Mouse (Mus musculus): ENCODE data around the gene Atl2.
A peak's percentile ranks its signal among the peaks of the same experiment; 100 is the strongest.

Gene Atl2

DNA sequence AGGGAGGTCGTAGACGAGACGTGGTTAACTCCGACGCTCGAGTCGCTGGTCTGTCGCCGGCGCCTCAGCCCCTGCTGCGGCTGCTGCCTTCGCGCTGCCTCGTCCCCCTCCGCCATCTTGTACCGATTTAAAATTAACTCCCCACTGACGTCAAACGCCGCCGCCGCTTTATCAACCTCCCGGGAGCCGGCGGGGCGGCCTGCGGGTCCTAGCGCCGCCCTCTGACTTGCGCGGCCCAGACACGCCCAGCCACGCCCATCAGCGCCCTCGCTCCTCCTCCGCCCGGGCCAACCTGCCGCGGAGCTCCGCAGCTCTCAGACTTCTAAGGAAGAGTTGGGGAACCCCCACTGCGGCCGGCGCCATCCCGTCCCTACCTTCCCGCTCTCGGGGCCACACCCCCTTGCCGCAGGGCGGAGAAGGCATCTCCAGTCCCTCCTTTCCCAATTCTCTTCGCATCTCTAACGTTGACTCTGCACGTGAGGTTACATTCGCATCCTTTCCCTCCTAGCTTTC lies at the start of gene Atl2:
Gene Atl2 (minus strand): TSS at position 213 of the 513 bp plus-strand sequence.
- ATAC-seq (ENCODE audit: low TSS enrichment), result peak; percentile 94

DNA sequence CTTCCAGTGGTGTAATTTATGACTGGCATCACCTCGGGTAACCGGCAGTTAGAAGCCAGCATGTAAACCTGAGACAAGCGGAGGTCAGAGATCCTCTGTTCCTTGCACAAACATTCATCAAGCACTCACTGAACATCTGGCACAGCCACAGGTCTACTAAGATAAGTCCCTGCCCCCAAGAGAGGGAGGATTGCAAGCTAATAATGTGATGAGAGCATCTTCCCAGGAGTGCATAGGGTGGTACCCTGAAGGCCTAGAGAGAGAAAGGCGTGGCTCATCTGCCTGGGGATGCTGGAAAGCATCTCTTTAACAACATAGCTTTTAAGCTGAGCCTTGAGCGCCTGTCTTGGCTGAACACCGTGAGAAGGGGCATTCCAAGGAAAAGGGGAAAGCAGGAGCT lies 48.9 kb upstream of the Atl2 start:
- ATAC-seq (ENCODE audit: low TSS enrichment), result no peak

DNA sequence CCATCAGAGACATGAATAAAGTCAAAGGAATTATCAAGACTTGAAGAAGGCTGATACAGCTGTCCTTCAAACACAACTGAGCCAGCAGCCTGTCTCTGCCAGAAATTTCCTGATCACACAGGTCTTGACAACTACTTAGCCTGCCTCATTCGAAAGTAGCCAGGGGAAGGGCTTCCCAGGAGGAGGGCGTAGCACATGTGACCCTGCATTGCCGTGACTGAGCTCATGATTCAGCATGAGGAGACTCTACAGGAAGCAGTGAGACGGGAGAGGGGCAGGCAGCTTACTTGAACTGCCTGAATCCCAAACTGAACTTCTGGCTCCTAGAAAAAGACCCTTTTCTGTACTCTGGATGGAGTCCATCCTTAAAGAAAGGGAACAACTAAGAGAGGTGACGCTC lies 46.5 kb upstream of the Atl2 start:
- no peak for ATAC-seq (ENCODE audit: low TSS enrichment)

DNA sequence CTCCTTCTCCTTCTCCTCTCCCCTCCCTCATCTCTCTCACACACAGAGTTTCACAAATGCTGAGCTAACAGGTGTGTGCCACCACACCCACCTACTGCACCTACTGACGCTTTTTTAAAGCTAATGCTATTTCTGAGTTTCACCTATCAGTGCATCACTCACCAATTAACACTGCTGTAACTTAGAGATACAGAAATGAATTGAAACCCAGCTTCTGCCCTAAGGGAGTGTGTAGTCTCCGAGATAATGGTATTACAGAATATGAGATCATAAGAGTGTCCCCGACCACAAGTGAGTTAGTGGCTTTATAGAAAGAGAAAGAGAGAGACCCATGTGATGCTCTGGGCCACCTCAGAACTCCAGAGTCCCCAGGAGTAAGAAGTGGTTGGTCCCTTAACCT lies 43.2 kb upstream of the Atl2 start:
- ATAC-seq (ENCODE audit: low TSS enrichment), result no peak

DNA sequence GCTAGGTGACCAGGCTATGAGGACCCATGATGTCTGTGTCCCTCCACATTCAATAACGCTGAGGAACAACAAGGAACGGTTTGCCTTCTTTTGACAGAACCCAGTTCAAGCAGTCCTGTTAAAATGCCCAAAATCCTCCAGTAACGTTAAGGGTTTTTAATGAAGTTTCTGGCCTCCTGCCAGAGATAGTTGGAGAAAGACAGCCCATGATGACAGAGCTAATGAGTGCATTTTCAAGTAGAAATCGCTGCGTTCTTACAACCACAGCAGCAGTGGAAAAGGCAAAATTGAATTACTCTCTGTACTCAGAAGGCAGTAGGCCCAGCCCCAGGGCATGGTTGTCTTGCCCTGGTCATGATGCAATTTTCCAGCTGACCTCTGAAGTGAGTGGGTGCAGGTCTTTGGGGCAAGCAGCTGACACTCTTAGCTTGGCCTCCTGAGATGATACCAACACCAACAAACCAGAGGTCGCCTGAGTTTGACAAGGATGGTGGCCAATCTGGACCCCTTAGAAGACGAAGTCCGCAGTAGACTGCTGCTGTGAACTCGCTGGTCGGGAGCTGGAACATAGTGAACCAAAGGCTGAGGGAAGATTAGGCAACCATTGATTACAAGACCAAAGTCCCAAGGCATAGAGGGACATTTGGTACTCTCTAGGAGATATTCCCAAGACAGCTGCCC lies 42.1 kb upstream of the Atl2 start:
- ATAC-seq (ENCODE audit: low TSS enrichment), result no peak

DNA sequence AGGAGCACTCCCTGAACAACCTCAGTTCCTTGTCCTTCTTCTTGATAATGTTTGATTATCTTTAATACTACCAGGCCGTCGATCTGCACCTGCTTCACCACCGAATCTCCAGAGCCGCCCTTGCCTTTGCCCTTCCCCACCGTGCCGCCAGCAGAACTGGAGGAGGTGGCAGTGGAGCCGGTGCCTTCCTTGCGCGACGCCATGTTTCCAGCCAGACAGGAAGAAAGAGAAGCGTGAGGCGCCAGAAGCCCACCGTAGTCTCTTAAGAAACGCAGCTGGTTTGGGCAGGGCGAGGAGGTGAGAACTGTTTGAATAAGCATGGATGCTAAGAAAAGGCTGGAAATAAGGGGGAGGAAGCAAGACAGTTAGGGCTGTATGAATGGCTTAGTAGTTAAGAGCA lies 38.4 kb upstream of the Atl2 start:
- no peak for ATAC-seq (ENCODE audit: low TSS enrichment)

DNA sequence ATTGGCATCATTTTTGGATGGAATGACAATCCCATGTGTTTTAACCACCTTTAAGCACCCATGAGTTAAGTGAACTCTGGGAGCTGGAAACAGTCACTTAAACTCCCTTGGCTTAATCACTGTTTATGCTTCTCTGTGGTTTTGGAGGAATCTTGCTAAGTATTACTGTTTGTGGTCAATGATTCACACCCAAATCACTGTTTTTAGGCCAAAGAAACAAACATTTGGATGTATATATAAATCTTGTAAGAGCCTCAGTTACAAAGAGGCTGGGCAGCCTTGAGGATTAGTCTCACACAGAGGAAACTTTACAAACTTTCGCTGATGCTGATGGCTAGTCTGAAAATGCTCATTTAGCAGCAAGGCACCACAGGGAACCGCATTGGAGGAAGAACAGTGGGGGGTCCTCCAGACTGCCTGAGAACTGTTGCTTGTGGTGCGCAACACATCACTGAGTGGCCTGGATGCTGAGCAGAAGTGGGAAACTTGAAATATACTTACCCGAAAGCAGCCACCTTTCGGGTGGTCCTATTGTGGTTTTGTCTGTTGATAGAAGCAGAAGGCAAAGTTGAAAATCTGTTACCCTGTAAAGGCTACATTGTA lies 36.9 kb upstream of the Atl2 start:
- no peak for ATAC-seq (ENCODE audit: low TSS enrichment)

DNA sequence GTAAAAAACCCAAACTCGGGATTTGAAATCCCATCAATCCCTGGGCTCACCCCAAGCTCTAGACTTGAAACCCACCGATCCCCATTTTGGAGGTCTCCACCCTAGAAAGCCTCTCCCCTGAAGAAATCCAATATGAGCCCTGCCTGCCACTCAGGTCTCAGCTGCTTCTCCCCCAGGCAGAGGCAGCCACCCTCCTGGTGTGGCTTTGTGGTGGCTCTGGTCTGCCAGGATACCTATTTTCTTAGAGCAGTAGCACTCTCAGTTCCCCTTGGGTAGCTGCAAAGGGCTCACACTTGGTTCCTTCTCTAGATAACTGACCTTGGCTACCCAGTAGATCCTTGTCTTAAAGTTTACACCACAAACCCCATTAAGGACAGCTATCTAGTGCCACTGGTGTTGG lies 31.2 kb upstream of the Atl2 start:
- ATAC-seq (ENCODE audit: low TSS enrichment), result no peak

DNA sequence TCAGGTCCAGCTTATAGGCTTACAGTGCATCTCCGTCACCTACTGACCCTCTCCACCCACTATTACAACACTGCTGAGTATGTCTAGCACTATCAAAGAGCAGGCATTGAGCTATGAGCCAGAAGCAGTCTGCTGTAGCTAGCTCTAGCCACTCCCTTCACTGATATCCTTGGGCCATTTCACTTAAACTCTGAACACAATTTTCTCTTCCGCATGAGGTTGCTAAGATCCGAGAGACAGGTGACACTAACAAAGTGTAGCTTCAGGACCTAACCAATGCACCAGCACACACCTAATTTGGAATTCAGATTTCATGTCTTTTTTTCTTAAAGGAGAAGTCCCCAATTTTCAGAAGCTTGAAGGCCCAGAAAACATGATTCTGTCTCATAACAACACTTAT lies 30.6 kb upstream of the Atl2 start:
- no peak for ATAC-seq (ENCODE audit: low TSS enrichment)

DNA sequence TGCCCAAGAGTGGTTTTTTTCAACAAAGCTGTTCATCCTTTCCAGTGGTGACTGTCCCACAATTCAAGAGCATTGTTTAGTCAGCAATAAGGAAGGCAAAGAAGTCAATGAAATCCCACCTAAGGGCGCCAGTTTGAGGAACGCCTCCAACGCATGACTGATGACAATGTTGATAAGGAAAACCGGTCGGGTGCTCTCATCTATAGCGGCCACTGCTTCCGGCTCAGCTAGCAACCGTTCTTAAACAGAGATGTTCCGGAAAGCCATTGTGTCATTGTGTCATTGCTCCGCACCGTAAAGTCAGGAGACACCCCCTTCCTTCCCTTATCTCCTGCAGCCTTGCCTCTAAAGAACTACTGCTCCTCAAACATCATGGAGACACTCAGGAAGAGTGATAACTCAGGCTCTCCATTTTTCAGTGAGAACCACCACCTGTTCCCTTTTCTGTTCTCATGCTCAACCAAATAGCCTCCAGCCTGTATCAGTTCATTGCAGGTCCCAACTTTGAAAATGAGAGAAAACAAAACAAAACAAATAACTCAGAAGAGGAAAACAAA lies 30.0 kb upstream of the Atl2 start:
- ATAC-seq (ENCODE audit: low TSS enrichment), result no peak

DNA sequence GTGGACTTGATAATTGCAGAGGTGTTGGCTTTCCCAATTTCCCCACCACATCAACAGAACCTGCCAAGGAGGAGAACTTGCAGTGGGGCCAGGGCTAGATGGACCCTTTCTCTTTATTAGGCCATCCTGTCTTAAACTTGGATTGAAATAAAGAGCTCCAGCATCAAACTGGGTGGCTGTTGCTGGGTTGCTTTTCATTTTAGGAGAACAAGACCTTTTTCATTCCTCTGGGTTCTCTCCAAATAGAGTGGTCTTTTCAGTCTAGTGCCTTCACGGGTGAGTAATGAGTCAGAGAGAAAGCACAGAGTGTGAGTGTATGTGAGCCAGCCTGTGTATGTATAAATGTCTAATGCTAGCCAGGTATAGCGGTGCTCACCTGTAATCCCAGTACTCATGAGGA lies 24.4 kb upstream of the Atl2 start:
- peak; percentile 31; the same call in 1 of the 2 replicates for ATAC-seq (ENCODE audit: low TSS enrichment)

DNA sequence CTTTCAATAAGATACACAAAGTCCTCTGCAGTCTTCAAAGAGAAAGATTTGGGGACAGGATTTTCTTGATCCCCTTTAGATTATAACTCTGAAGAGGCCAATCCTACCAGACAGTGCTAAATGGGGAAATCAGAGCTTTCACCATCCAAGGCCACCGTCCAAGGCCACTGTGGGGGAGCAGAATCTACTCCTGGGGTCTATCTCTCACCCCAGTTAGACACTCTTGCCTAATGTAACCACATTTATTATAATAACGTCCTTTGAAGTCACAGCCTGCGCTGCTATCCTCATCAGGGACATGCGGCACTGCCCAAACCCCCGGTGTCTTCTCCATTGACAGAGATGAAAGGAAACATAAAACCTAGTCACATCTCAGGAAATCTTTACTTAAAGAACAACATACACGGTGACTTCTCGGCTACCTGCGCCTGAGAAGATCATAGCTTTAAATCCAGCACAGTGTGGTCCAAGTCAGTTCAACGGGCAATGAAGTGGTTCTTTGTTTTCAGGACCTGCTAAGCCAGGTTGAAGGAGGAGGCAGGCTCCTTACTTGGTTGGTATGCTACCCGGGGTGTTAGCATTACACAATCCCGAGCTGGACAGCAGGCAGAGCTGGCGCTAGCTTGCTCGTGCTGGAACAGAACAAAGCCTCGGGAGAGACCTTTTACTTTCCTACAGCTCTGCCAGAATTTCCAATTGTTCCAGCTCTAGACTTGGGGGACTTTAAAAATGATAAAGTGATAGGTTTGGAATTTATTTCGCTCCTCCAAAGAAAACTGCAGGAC lies 23.8 kb upstream of the Atl2 start:
- peak; percentile 64 for ATAC-seq (ENCODE audit: low TSS enrichment)

DNA sequence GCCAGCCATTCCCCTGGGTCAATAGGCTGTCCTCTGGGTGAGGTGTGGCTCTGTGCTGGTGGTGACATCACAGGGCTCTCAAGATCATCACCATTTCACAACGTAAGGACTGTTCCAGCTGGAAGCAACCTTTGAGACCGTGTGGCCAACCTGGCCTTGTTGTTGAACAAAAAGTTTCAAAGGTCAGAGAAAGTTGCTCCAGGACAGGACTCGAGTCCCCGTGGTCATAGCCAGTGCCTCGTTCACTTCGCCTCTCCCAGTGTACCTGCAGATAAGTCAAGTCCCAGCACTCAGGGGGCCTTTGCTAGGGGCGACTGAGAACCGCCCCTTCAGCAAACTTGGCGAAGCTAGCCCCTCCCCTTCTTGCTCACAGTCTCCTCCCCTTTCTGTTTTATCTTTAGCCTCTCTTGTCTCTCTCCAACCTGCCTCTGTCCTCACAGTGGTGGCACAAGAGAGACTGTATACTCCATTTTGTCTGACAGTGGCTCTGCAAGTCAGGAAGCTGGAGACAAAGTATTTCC lies 22.6 kb upstream of the Atl2 start:
- ATAC-seq (ENCODE audit: low TSS enrichment), result no peak

DNA sequence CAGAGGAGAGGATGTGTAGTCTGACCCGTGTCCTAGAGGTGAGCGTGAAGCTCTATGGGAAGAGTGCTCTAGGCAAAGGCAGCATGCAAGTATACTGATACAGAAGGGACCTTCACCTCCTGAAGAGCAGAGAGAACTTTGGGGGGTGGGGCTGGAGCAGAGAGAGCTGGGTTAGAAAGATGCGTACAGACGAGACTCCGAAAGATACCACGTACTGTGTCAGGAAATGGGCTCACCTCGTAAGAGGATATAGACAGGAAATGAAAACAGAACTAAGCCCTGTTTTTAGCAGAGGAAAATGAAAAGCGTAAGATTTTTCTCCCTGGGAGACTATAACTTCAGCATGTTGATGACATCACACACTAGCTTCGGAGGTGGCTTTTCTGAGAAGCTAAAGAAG lies 21.1 kb upstream of the Atl2 start:
- ATAC-seq (ENCODE audit: low TSS enrichment), result no peak

DNA sequence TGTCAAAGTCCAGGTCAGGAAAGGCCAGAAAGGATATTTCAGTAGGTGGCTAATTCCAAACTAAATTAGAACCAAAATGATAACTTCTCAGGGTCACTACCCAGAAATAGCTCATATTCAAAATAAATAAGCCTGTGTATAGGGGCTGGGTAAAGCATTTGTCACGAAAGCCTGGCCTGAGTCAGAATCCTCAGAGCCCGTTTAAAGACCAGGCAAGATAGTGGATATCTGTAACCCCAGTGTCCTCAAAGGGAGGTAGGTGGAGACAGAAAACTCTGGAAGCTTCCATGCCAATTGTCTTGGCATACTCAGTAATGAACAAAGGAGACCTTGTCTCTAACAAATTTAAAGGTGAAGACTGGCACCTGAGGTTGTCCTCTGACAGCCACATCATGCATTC lies 16.3 kb upstream of the Atl2 start:
- ATAC-seq (ENCODE audit: low TSS enrichment), result no peak

DNA sequence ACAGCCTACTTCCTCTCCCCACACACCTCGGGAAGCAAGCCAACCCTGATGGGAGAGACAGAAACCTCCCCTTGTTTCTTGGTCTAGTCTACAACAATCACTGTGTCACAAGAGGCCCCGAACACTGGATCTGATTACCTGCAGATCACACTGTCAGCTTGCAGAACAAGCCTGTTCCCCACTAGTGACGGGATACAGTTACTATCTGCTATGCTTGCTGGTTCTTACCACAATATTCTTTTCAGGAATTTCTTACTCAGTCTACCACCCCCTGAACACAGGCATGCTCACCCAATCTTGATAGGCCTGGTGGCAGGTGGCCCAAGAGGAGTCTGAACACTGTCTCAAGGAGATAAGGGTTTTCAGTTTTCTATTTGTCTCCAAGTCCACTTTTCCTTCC lies 15.8 kb upstream of the Atl2 start:
- ATAC-seq (ENCODE audit: low TSS enrichment), result no peak

DNA sequence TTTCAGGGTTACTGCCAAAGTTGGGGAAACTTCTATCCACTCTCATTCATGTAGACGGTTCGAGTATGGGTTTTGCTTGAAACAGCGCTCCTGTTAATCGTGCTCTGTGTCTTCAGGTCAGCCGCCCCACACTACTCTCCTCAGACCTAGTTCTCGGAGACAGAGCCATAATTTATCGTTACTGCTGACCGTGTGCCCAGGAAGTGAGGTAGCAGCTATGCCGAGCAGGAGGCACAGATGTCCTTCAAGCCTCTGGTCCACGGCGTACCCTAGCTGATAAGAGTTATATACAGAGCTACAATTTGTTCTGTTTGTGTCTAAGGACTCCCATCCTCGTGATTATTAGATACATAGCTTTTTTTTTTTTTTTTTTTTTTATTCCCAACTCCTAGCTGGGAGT lies 13.6 kb upstream of the Atl2 start:
- ATAC-seq (ENCODE audit: low TSS enrichment), result no peak

DNA sequence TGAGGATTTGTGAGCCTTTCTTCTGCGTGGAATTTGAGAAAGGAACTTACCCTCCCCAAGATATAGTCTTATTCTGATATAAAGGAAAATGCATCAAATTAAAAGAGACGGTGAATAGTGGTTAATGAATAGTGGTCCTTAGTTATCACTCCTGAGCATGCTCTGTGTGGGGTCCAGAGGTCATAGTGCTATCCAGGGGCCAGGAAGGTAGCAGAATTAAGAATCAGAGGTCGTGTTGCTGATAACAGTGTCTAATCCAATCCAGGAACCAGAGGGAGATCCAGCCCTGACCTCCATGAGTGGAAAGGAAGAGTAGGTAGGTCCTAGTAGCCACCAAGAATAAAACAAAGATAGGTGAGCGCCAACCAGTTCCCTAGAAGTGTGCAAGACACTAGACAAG lies 11.8 kb upstream of the Atl2 start:
- ATAC-seq (ENCODE audit: low TSS enrichment), result no peak

DNA sequence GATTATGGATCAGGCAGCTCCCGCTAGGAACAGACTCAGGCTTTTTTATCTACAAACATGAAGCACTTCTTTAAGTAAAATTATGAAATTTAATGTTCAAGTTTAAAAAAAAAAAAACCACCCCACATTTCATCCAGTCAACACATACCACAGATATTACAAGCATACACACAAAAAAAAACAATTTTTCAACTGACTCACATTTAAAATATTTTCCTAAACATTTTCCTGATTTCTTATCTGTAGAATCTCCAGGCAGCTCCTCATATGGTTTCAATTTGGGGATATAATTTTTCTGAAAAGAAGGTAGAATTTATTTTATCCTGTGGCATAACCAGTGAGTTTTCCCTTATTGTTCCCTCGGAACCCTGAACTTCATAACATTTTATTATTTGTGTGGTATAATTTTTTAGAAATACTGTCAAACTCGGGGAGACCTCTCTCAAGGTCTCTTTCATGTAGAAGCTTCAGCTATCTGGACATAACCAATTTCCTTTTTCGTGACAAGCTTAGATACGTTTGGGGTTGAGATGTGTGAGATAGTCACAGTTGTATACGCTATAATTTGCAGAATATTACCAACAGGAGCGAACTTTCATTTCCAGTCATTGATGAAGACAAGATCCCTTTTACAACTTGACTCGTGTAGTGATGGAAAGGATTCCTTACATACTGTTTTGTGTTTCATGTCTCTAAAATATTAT lies 11.0 kb upstream of the Atl2 start:
- ATAC-seq (ENCODE audit: low TSS enrichment), result no peak

DNA sequence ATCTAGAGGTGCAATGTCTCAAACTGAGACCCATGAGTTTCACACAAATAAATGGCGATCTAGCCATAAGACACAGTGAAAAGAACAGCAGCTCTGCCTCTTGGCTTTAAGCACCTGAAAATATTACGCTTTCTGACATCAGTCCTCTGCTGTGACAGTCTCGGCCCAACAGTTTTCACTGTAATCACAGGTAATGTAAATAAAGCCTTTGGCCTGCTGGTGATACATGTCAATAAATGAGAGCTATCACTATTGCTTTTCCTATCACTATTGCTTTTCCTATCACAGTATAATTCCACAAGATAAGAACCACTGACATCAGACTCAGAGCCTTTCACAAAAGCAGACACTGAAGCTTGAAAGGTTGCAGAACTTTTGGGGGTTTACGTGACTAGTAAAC lies 8.7 kb upstream of the Atl2 start:
- ATAC-seq (ENCODE audit: low TSS enrichment), result no peak

DNA sequence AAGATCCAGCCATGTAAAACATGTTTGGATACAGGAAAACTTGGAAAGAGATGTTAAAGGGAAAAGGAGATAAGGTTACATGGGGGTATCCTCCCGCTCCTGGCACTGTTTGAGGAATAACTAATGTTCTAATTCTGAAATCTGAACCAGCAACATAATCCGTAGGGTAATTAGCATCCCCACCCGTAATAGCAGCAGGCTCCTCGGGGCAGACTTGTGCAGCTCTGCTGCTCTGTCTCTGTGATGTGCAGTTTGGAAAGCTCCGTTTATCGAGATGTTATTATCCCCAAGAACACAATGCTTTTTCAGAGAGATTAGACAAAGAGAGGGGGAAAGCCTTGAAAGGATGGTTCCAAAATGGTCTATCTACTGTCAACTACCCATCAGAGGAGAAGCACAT lies 5.3 kb upstream of the Atl2 start:
- no peak for ATAC-seq (ENCODE audit: low TSS enrichment)
